Mouse (Mus musculus) heart, adult 8-10 months (tissue): ENCODE results near the gene Zbtb42. TPM values are rescaled to one million over a fixed set of nuclear protein-coding genes. Genes with fewer than 3 reads are reported as not detected.
A peak's percentile ranks its signal among the peaks of the same experiment; 100 is the strongest.

Experiments
- DNase-seq: peaks from one replicate; pipeline ENCODE4 v3.0.0; 2022; ENCODE audit warnings: low spot score
- total RNA-seq, 4 experiments: library from RNA; stranded (reverse); gene quantifications; 2 replicates each; pipeline ENCODE4 v1.2.4; 2022

Gene Zbtb42
- total RNA-seq, 4 experiments from 2014 or later, result 4.0 to 5.5 (median 4.9) TPM

GRCm38 (mm10) chr12:112661327-112661605, 17.4 kb upstream of the Zbtb42 start:
- DNase-seq, result no peak

- DNase-seq, result no peak
Observed at GRCm38 (mm10) chr12:112661851-112662250, 16.8 kb upstream of the Zbtb42 start.

- no peak for DNase-seq
Observed at GRCm38 (mm10) chr12:112663303-112663702, 15.3 kb upstream of the Zbtb42 start.

- no peak for DNase-seq
Observed at GRCm38 (mm10) chr12:112663716-112664115, 14.9 kb upstream of the Zbtb42 start.

GRCm38 (mm10) chr12:112664124-112664523, 14.5 kb upstream of the Zbtb42 start:
- no peak for DNase-seq

- DNase-seq, result no peak
Observed at GRCm38 (mm10) chr12:112664656-112665055, 14.0 kb upstream of the Zbtb42 start.

- peak; percentile 38 for DNase-seq
Observed at GRCm38 (mm10) chr12:112665445-112665844, 13.2 kb upstream of the Zbtb42 start.

GRCm38 (mm10) chr12:112665881-112666544, 12.6 kb upstream of the Zbtb42 start:
- no peak for DNase-seq

GRCm38 (mm10) chr12:112667619-112668297, 10.9 kb upstream of the Zbtb42 start:
- peak; percentile 60 for DNase-seq

GRCm38 (mm10) chr12:112670718-112671393, 7.8 kb upstream of the Zbtb42 start:
- peak; percentile 61 for DNase-seq

- DNase-seq, result no peak
Observed at GRCm38 (mm10) chr12:112671891-112672290, 6.7 kb upstream of the Zbtb42 start.

- no peak for DNase-seq
Observed at GRCm38 (mm10) chr12:112672744-112673575, 5.7 kb upstream of the Zbtb42 start.

GRCm38 (mm10) chr12:112673576-112674091, 5.0 kb upstream of the Zbtb42 start:
- no peak for DNase-seq

- peak; percentile 62 for DNase-seq
Observed at GRCm38 (mm10) chr12:112674132-112675011, 4.3 kb upstream of the Zbtb42 start, which contains the start of gene Akt1. Gene Akt1 (minus strand): TSS chr12:112674884.

- peak; percentile 84 for DNase-seq
Observed at GRCm38 (mm10) chr12:112675245-112676035, 3.2 kb upstream of the Zbtb42 start.

GRCm38 (mm10) chr12:112677076-112677475, 1.6 kb upstream of the Zbtb42 start:
- DNase-seq, result no peak

- DNase-seq, result no peak
Observed at GRCm38 (mm10) chr12:112677943-112678554, 579 bp upstream of the Zbtb42 start.

GRCm38 (mm10) chr12:112679027-112679996, 684 bp downstream of the Zbtb42 start:
- DNase-seq, result no peak
